Mouse (Mus musculus) olfactory bulb, adult 2 months (tissue): ENCODE measurements at regions not wholly inside any gene's neighbourhood (a gene's known extent, or its start where the extent isn't known, plus 50 kb on each side); places are given as distances from the start of the nearest gene placed in this dataset.

Experiments
- CTCF ChIP-seq: fragments of 200-500 bp; IDR thresholded peaks from 2 replicates; pipeline ENCODE4 v1.5.1; 2012; ENCODE audit warnings: low read depth, mild to moderate bottlenecking, low read length, moderate library complexity; ENCODE audit not compliant: insufficient read depth
- POLR2A ChIP-seq: fragments of 200-500 bp; IDR thresholded peaks from 2 replicates; pipeline ENCODE4 v1.6.1; 2012; ENCODE audit warnings: mild to moderate bottlenecking, low read depth, low read length, moderate library complexity; ENCODE audit not compliant: insufficient read depth

DNA sequence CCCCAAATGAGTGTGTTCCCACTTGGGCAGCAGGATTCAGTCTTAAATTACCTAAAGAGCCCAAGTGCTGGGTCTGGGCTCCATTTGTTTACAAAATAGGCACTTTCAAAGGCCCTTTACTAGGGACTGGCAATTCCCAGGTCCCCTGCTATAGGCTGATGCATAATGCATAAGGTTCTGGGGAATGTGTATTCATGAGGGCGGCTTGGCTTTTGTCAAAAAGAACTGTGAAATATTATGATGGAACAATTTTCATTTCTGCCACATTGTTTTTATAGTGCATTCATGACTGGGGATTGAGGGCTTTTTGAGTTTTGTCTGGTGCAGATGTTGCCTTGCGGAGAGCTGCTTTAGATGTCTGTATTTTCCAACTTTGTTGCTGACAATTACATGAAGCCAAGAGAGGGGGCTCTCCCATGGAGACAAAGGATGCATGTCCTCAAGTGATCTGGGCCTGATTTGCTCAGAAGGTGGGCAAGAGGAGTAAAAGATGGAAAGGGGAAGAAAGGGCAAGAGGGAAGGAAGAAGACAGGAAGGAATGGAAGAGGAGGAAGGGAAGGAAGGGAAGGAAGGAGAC is 636.6 kb upstream of the Cdh5 start:
- TF ChIP-seq POLR2A (no peak), CTCF (no peak)
